Mouse (Mus musculus): ENCODE measurements around the gene Dpp9. TPM values are rescaled to one million over a fixed set of nuclear protein-coding genes. Genes with fewer than 3 reads are reported as not detected.

Dpp9 gene
- polyA plus RNA-seq, 1 experiment from 2014 or later: 35.1 TPM

- H3K9me3 ChIP-seq: no peaks in the 10 kb centered on the region
- no peak overlapping the region for H3K4me2 ChIP-seq (replicated peaks)
- H3K27me3 ChIP-seq (replicated peaks): no peaks in the 10 kb centered on the region; the same call in none of the 2 replicates
- no peak overlapping the region for H3K4me3 ChIP-seq
- no peaks in the 10 kb centered on the region for H3K36me3 ChIP-seq
- H3K9ac ChIP-seq: no peak overlapping the region
- WGBS: 32% methylated on average over 1 of the region's 1 CpGs
- no peak overlapping the region for H3K27ac ChIP-seq
- no peak for ATAC-seq (ENCODE audit: low FRiP score, low read depth)
- H3K4me1 ChIP-seq: no peaks in the 10 kb centered on the region
Measured at GRCm38 (mm10) chr17:56224916-56225315, 6.2 kb upstream of the Dpp9 start.

- H3K9me3 ChIP-seq: no peaks in the 10 kb centered on the region
Measured at GRCm38 (mm10) chr17:56219805-56220204, 1.1 kb upstream of the Dpp9 start.

GRCm38 (mm10) chr17:56219251-56219650 is 546 bp upstream of the Dpp9 start:
- Histone ChIP-seq H3K4me2 (replicated peaks) (peak overlapping the region; percentile 91), H3K4me1 (peaks cover 23% of the 10 kb centered on the region), H3K36me3 (peaks cover 18% of the 10 kb centered on the region), H3K4me3 (peak overlapping the region; percentile 94), H3K27ac (peak overlapping the region; percentile 65; the same call in 1 of the 2 replicates), H3K9me3 (no peaks in the 10 kb centered on the region), H3K27me3 (replicated peaks) (no peaks in the 10 kb centered on the region; the same call in 1 of the 2 replicates), H3K9ac (peak overlapping the region; percentile 90)
- no peak; the same call in 1 of the 2 replicates for ATAC-seq (ENCODE audit: low FRiP score, low read depth)
- 44% methylated on average over 12 of the region's 12 CpGs for WGBS

More at GRCm38 (mm10) chr17:56219805-56220204, 1.1 kb upstream of the Dpp9 start:
- Histone ChIP-seq H3K9ac (no peak overlapping the region), H3K36me3 (peaks cover 13% of the 10 kb centered on the region), H3K4me1 (peaks cover 23% of the 10 kb centered on the region), H3K4me2 (replicated peaks) (peak overlapping the region; percentile 91; the same call in 1 of the 2 replicates), H3K4me3 (no peak overlapping the region), H3K27me3 (replicated peaks) (no peaks in the 10 kb centered on the region; the same call in 1 of the 2 replicates), H3K27ac (no peak overlapping the region)
- 61% methylated on average over 3 of the region's 3 CpGs for WGBS
- no peak for ATAC-seq (ENCODE audit: low FRiP score, low read depth)

- Histone ChIP-seq H3K4me1 (peaks cover 27% of the 10 kb centered on the region), H3K27ac (no peak overlapping the region), H3K9ac (peak overlapping the region; percentile 90), H3K9me3 (no peaks in the 10 kb centered on the region), H3K27me3 (replicated peaks) (no peaks in the 10 kb centered on the region; the same call in 1 of the 2 replicates), H3K4me3 (peak overlapping the region; percentile 94), H3K4me2 (replicated peaks) (peak overlapping the region; percentile 91), H3K36me3 (peaks cover 19% of the 10 kb centered on the region)
- no peak for ATAC-seq (ENCODE audit: low FRiP score, low read depth)
- 68% methylated on average over 13 of the region's 13 CpGs for WGBS
Measured at GRCm38 (mm10) chr17:56217670-56218069, 1.0 kb downstream of the Dpp9 start.

GRCm38 (mm10) chr17:56214229-56214628 is 4.5 kb downstream of the Dpp9 start:
- 85% methylated on average over 1 of the region's 1 CpGs for WGBS
- no peak for ATAC-seq (ENCODE audit: low FRiP score, low read depth)

GRCm38 (mm10) chr17:56212676-56213075 is 6.0 kb downstream of the Dpp9 start:
- no peak overlapping the region for H3K4me2 ChIP-seq (replicated peaks)
- 78% methylated on average over 6 of the region's 6 CpGs for WGBS
- peaks cover 23% of the 10 kb centered on the region for H3K4me1 ChIP-seq
- no peaks in the 10 kb centered on the region for H3K27me3 ChIP-seq (replicated peaks)
- no peak for ATAC-seq (ENCODE audit: low FRiP score, low read depth)
- H3K9me3 ChIP-seq: no peaks in the 10 kb centered on the region
- H3K4me3 ChIP-seq: no peak overlapping the region
- no peak overlapping the region for H3K9ac ChIP-seq
- H3K27ac ChIP-seq: no peak overlapping the region
- H3K36me3 ChIP-seq: peaks cover 63% of the 10 kb centered on the region

More at GRCm38 (mm10) chr17:56214229-56214628, 4.5 kb downstream of the Dpp9 start:
- Histone ChIP-seq H3K27ac (no peak overlapping the region), H3K4me2 (replicated peaks) (no peak overlapping the region), H3K36me3 (peaks cover 47% of the 10 kb centered on the region), H3K4me1 (peaks cover 27% of the 10 kb centered on the region), H3K27me3 (replicated peaks) (no peaks in the 10 kb centered on the region), H3K4me3 (no peak overlapping the region), H3K9ac (no peak overlapping the region), H3K9me3 (no peaks in the 10 kb centered on the region)

- Histone ChIP-seq H3K4me3 (no peak overlapping the region), H3K4me1 (peaks cover 7% of the 10 kb centered on the region; the same call in 1 of the 2 replicates), H3K9me3 (no peaks in the 10 kb centered on the region), H3K4me2 (replicated peaks) (no peak overlapping the region), H3K36me3 (peaks cover 75% of the 10 kb centered on the region), H3K9ac (no peak overlapping the region), H3K27ac (no peak overlapping the region), H3K27me3 (replicated peaks) (no peaks in the 10 kb centered on the region)
- WGBS: 94% methylated on average over 2 of the region's 2 CpGs
- no peak for ATAC-seq (ENCODE audit: low FRiP score, low read depth)
Measured at GRCm38 (mm10) chr17:56211090-56211489, 7.6 kb downstream of the Dpp9 start.

- Histone ChIP-seq H3K9me3 (no peaks in the 10 kb centered on the region), H3K4me2 (replicated peaks) (no peak overlapping the region), H3K27me3 (replicated peaks) (no peaks in the 10 kb centered on the region), H3K4me1 (0 out of 2 replicates have a peak, but pooled peaks cover 5% of the 10 kb centered on the region), H3K9ac (no peak overlapping the region), H3K36me3 (peaks cover 83% of the 10 kb centered on the region), H3K27ac (no peak overlapping the region), H3K4me3 (no peak overlapping the region)
- no peak for ATAC-seq (ENCODE audit: low FRiP score, low read depth)
- WGBS: 96% methylated on average over 3 of the region's 3 CpGs
Measured at GRCm38 (mm10) chr17:56208821-56209220, 9.9 kb downstream of the Dpp9 start.

- H3K36me3 ChIP-seq: peaks cover 91% of the 10 kb centered on the region
Measured at GRCm38 (mm10) chr17:56207963-56208530, 10.7 kb downstream of the Dpp9 start.

GRCm38 (mm10) chr17:56206986-56207674 is 11.6 kb downstream of the Dpp9 start:
- Histone ChIP-seq H3K4me2 (replicated peaks) (no peak overlapping the region), H3K36me3 (peaks cover 100% of the 10 kb centered on the region), H3K9me3 (no peaks in the 10 kb centered on the region), H3K27ac (no peak overlapping the region), H3K4me3 (no peak overlapping the region), H3K27me3 (replicated peaks) (no peaks in the 10 kb centered on the region), H3K9ac (no peak overlapping the region), H3K4me1 (no peaks in the 10 kb centered on the region)
- WGBS: 85% methylated on average over 6 of the region's 6 CpGs
- ATAC-seq (ENCODE audit: low FRiP score, low read depth): no peak

More at GRCm38 (mm10) chr17:56207963-56208530, 10.7 kb downstream of the Dpp9 start:
- no peak overlapping the region for H3K4me2 ChIP-seq (replicated peaks)
- no peaks in the 10 kb centered on the region for H3K27me3 ChIP-seq (replicated peaks)
- WGBS: 95% methylated on average over 9 of the region's 9 CpGs
- no peak overlapping the region for H3K4me3 ChIP-seq
- H3K4me1 ChIP-seq: 0 out of 2 replicates have a peak, but pooled peaks cover 4% of the 10 kb centered on the region
- H3K9me3 ChIP-seq: no peaks in the 10 kb centered on the region
- H3K27ac ChIP-seq: no peak overlapping the region
- ATAC-seq (ENCODE audit: low FRiP score, low read depth): no peak
- no peak overlapping the region for H3K9ac ChIP-seq

- Histone ChIP-seq H3K4me1 (no peaks in the 10 kb centered on the region), H3K9ac (no peak overlapping the region), H3K36me3 (peaks cover 100% of the 10 kb centered on the region), H3K4me2 (replicated peaks) (no peak overlapping the region), H3K9me3 (no peaks in the 10 kb centered on the region), H3K27ac (no peak overlapping the region), H3K27me3 (replicated peaks) (no peaks in the 10 kb centered on the region), H3K4me3 (no peak overlapping the region)
- WGBS: 90% methylated on average over 10 of the region's 10 CpGs
- ATAC-seq (ENCODE audit: low FRiP score, low read depth): no peak
Measured at GRCm38 (mm10) chr17:56206276-56206884, 12.3 kb downstream of the Dpp9 start.

- no peak overlapping the region for H3K4me2 ChIP-seq (replicated peaks)
- H3K27me3 ChIP-seq (replicated peaks): no peaks in the 10 kb centered on the region
- no peak overlapping the region for H3K4me3 ChIP-seq
- no peak overlapping the region for H3K27ac ChIP-seq
- no peaks in the 10 kb centered on the region for H3K4me1 ChIP-seq
- no peaks in the 10 kb centered on the region for H3K9me3 ChIP-seq
- 60% methylated on average over 3 of the region's 3 CpGs for WGBS
- ATAC-seq (ENCODE audit: low FRiP score, low read depth): no peak
- H3K9ac ChIP-seq: no peak overlapping the region
- H3K36me3 ChIP-seq: peaks cover 90% of the 10 kb centered on the region
Measured at GRCm38 (mm10) chr17:56203729-56204128, 15.0 kb downstream of the Dpp9 start.
